Mouse (Mus musculus) heart, postnatal 0 days (tissue): ENCODE data around the gene Ifnl2. TPM values are rescaled to one million over a fixed set of nuclear protein-coding genes. Genes with fewer than 3 reads are reported as not detected.
"Not testable (repeated sequence)": the region's sequence is repeated elsewhere in the genome, so short reads cannot be mapped to it uniquely, and the experiment has no call there.

Experiments
- ATAC-seq: fragments of 200-750 bp; cut with Nextera tagmentation; 2 replicates; pipeline ENCODE4 v1.8.0; 2017; ENCODE audit warnings: low read depth, moderate number of reproducible peaks, moderate library complexity; ENCODE audit not compliant: insufficient read depth
- DNase-seq: peaks from one replicate; pipeline ENCODE4 v3.0.0-alpha.2; 2016; ENCODE audit warnings: low spot score
- H3K27ac ChIP-seq: fragments of 300-500 bp; sonication (generic); 2 replicates; pipeline ENCODE4 v1.5.1; 2014; ENCODE audit warnings: low read depth, mild to moderate bottlenecking
- H3K27me3 ChIP-seq: fragments of 300-500 bp; sonication (generic); 2 replicates; pipeline ENCODE4 v1.6.1; 2014; ENCODE audit warnings: low read length, mixed read lengths; ENCODE audit not compliant: control insufficient read depth, insufficient read depth
- H3K36me3 ChIP-seq: fragments of 300-500 bp; sonication (generic); replicated peaks from 2 replicates; pipeline ENCODE4 v1.6.1; 2014; ENCODE audit warnings: low read length, mixed read lengths; ENCODE audit not compliant: control insufficient read depth, insufficient read depth
- H3K4me1 ChIP-seq: fragments of 300-500 bp; sonication (generic); 2 replicates; pipeline ENCODE4 v1.6.1; 2014; ENCODE audit warnings: antibody characterized with exemption; ENCODE audit not compliant: control insufficient read depth, insufficient read depth
- H3K4me2 ChIP-seq: fragments of 300-500 bp; sonication (generic); 2 replicates; pipeline ENCODE4 v1.6.1; 2014; ENCODE audit warnings: low read depth, mild to moderate bottlenecking, low read length, moderate library complexity
- H3K4me3 ChIP-seq: fragments of 300-500 bp; sonication (generic); 2 replicates; pipeline ENCODE4 v1.5.1; 2014; ENCODE audit warnings: low read depth, low read length
- H3K9ac ChIP-seq: fragments of 300-500 bp; sonication (generic); replicated peaks from 2 replicates; pipeline ENCODE4 v1.6.1; 2014; ENCODE audit warnings: low read depth, low read length, mixed read lengths
- H3K9me3 ChIP-seq: fragments of 300-500 bp; sonication (generic); replicated peaks from 2 replicates; pipeline ENCODE4 v1.6.1; 2016; ENCODE audit warnings: low read length; ENCODE audit not compliant: control insufficient read depth
- CTCF ChIP-seq: IDR thresholded peaks from 2 replicates; pipeline ENCODE4 v1.5.1; 2016; ENCODE audit warnings: antibody characterized with exemption, control low read depth, low read depth
- EP300 ChIP-seq: IDR thresholded peaks from 2 replicates; pipeline ENCODE4 v1.6.1; 2016; ENCODE audit warnings: antibody characterized with exemption, low read depth
- WGBS: fragments of 180-500 bp; shearing (Covaris S2); extraction: QIAGEN DNeasy Blood & Tissue Kit; methylation state at CpG from one replicate; pipeline ENCODE4 v1.1.7; 2014; 5-methylcytosine and 5-hydroxymethylcytosine counted together
- polyA plus RNA-seq: library from polyadenylated mRNA; unstranded; fragments of >200 nt; fragmentation: Nextera tagmentation; extraction: Ambion mirVana; gene quantifications from 2 replicates; pipeline ENCODE4 v1.2.1, GENCODE M21; 2015
- total RNA-seq: library from RNA; depleted of rRNA; stranded (reverse); fragments of >200 nt; gene quantifications from 2 replicates; pipeline ENCODE4 v1.2.3, GENCODE M21; 2014; ENCODE audit warnings: low replicate concordance; rRNA removed

The Ifnl2 gene
- total RNA-seq (not detected in 2 replicates), polyA plus RNA-seq (not detected in 2 replicates)

GRCm38 (mm10) chr7:28510405-28510974 is at the start of gene Ifnl2:
Ifnl2 (minus strand) TSS chr7:28510455.
- not testable (repeated sequence) for H3K27me3 ChIP-seq, ATAC-seq, H3K27ac ChIP-seq, H3K4me2 ChIP-seq, H3K9me3 ChIP-seq, H3K4me1 ChIP-seq, H3K36me3 ChIP-seq, H3K4me3 ChIP-seq, DNase-seq, H3K9ac ChIP-seq
- WGBS: 57% methylated on average over 8 of the region's 8 CpGs

GRCm38 (mm10) chr7:28558486-28558885 is 48.2 kb upstream of the Ifnl2 start:
- Histone ChIP-seq H3K27ac (no peak overlapping the region), H3K9ac (no peak overlapping the region), H3K36me3 (peaks cover 28% of the 10 kb centered on the region), H3K9me3 (no peaks in the 10 kb centered on the region), H3K4me2 (no peak overlapping the region), H3K27me3 (no peaks in the 10 kb centered on the region), H3K4me3 (no peak overlapping the region), H3K4me1 (no peaks in the 10 kb centered on the region)
- no peak for TF ChIP-seq EP300
- TF ChIP-seq CTCF: no peak
- DNase-seq (no peak), ATAC-seq (peak; percentile 61; the same call in 1 of the 2 replicates)
- 43% methylated on average over 4 of the region's 4 CpGs for WGBS

GRCm38 (mm10) chr7:28557708-28558107 is 47.5 kb upstream of the Ifnl2 start:
- ATAC-seq: no peak

GRCm38 (mm10) chr7:28557069-28557468 is 46.8 kb upstream of the Ifnl2 start:
- H3K27ac ChIP-seq: peak overlapping the region; percentile 3; the same call in 1 of the 2 replicates
- H3K9me3 ChIP-seq: no peaks in the 10 kb centered on the region; the same call in 1 of the 2 replicates
- peaks cover 17% of the 10 kb centered on the region for H3K36me3 ChIP-seq
- H3K4me3 ChIP-seq: no peak overlapping the region
- H3K4me1 ChIP-seq: no peaks in the 10 kb centered on the region
- ATAC-seq (no peak), DNase-seq (no peak)
- WGBS: 65% methylated on average over 5 of the region's 5 CpGs
- no peak overlapping the region for H3K4me2 ChIP-seq
- no peak overlapping the region for H3K9ac ChIP-seq
- no peaks in the 10 kb centered on the region for H3K27me3 ChIP-seq
- no peak for TF ChIP-seq CTCF
- TF ChIP-seq EP300: no peak

More at GRCm38 (mm10) chr7:28557708-28558107, 47.5 kb upstream of the Ifnl2 start:
- Histone ChIP-seq H3K4me3 (no peak overlapping the region), H3K9ac (no peak overlapping the region), H3K4me1 (no peaks in the 10 kb centered on the region), H3K27ac (peak overlapping the region; percentile 39; the same call in 1 of the 2 replicates), H3K9me3 (no peaks in the 10 kb centered on the region; the same call in 1 of the 2 replicates), H3K27me3 (no peaks in the 10 kb centered on the region), H3K36me3 (peaks cover 20% of the 10 kb centered on the region), H3K4me2 (no peak overlapping the region)
- TF ChIP-seq EP300 (no peak), CTCF (no peak)
- 58% methylated on average over 6 of the region's 6 CpGs for WGBS
- no peak for DNase-seq

GRCm38 (mm10) chr7:28555939-28556535 is 45.8 kb upstream of the Ifnl2 start:
- Histone ChIP-seq H3K27me3 (no peaks in the 10 kb centered on the region), H3K9me3 (no peaks in the 10 kb centered on the region; the same call in 1 of the 2 replicates), H3K4me3 (no peak overlapping the region), H3K36me3 (peaks cover 17% of the 10 kb centered on the region), H3K9ac (no peak overlapping the region), H3K27ac (no peak overlapping the region), H3K4me1 (no peaks in the 10 kb centered on the region), H3K4me2 (no peak overlapping the region)
- no peak for DNase-seq
- TF ChIP-seq EP300: no peak
- WGBS: 16% methylated on average over 5 of the region's 5 CpGs
- ATAC-seq: no peak

- Histone ChIP-seq H3K36me3 (no peaks in the 10 kb centered on the region), H3K4me1 (no peaks in the 10 kb centered on the region), H3K27ac (no peak overlapping the region), H3K9ac (no peak overlapping the region), H3K4me2 (no peak overlapping the region), H3K4me3 (no peak overlapping the region), H3K9me3 (no peaks in the 10 kb centered on the region; the same call in 1 of the 2 replicates), H3K27me3 (peaks cover under 1% of the 10 kb centered on the region; the same call in 1 of the 2 replicates)
- WGBS: 89% methylated on average over 6 of the region's 6 CpGs
- ATAC-seq (no peak), DNase-seq (no peak)
- no peak for TF ChIP-seq EP300
- no peak for TF ChIP-seq CTCF
Measured at GRCm38 (mm10) chr7:28553076-28553475, 42.8 kb upstream of the Ifnl2 start.
